Mouse (Mus musculus): ENCODE data around the gene Olfr59.
A peak's percentile ranks its signal among the peaks of the same experiment; 100 is the strongest.

Olfr59 gene

DNA sequence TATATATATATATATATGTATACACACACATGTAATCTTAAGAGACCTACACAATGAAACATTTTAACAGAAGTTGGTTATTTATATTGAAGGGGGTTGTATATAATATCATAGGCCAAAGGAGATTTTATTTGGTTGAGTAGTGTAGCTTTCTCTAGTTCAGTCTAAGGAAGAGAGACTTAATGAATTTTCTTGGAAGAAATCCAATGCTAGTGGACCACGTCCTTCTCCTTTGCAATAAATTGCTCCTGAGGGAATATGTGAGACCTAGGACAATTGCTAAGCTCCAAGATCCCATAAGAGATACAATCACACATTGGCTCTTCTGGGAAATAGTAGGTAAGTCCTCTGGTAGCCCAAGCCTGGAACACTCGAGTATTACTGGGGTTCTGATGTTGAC is at the start of gene Olfr59:
Gene Olfr59 (plus strand): TSS at position 301 of the 400 bp plus-strand sequence.
- no peak for DNase-seq (ENCODE audit: extremely low read depth, low read depth)

DNA sequence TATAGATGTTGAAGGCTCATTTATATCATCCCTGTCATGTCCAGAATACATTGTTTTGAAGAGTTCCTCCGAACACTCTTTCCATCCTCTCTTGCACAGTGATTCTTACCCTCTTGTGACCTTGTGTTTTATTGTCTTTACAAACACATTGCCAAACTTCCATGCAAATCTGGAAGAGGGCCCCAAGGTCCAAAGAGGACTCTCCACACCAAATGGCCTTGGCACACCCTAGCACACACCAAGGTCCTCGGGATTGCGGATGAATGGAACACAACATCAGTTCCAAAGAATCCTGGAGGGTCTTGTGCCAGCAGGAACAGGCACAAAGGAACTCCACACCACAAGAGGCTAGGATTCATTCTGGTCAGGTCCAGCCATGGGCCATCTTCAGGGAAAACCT is 42.3 kb upstream of the Olfr59 start:
- no peak for DNase-seq (ENCODE audit: extremely low read depth, low read depth)

DNA sequence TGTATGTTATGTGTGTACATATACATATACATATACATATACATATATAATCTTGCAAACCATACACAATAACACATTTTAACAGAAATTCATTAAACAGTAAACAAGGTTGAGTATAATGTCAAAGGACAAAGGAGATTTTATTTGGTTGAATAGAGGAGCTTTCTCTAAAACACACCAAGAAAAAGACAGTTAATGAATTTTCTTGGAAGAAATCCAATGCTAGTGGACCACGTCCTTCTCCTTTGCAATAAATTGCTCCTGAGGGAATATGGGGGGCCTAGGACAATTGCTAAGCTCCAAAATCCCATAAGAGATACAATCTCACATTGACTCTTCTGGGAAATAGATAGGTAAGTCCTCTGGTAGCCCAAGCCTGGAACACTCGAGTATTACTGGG is 24.0 kb upstream of the Olfr59 start, which contains the start of gene Olfr406:
Gene Olfr406 (plus strand): TSS at position 301 of the 400 bp plus-strand sequence.
- no peak for DNase-seq (ENCODE audit: extremely low read depth, low read depth)

DNA sequence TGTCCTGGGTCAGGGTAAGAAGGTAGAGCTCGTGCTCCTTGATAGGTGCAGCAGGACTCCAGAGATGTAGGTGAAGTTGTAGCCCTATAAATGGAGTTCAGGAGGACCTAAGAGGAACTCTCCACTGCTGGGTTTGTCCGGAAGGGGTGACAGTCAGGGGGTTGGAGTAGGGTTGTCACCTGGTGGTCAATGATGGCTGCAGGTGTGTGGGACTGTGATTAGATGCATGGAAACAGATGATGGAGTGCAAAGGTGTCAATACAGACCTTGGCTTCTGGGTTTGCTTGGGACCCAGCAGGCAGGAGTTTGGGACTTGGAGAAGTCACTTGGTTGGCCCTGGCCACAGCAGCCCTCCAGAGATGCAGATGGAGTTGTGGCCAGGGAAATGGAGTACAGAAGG is 3.7 kb downstream of the Olfr59 start:
- no peak for DNase-seq (ENCODE audit: extremely low read depth, low read depth)

DNA sequence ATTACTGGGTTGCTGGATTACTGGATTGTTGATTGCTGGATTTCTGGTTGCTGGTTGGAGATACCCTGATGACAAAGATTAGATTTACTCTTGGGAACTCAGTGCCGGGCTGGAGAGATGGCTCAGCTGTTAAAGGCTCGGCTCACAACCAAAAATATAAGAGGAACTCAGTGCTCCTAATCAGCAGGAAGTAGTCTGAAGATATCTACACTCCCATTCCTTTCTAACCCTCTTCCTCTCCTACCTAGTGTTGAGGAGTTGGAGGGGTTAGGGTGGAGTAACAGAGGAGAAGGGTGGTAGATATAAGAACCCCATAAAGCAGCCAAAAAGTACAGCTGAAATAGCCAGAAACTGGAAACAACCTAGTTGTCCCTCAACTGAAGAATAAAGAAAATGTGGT is 42.5 kb downstream of the Olfr59 start:
- DNase-seq (ENCODE audit: extremely low read depth, low read depth): peak; percentile 52

DNA sequence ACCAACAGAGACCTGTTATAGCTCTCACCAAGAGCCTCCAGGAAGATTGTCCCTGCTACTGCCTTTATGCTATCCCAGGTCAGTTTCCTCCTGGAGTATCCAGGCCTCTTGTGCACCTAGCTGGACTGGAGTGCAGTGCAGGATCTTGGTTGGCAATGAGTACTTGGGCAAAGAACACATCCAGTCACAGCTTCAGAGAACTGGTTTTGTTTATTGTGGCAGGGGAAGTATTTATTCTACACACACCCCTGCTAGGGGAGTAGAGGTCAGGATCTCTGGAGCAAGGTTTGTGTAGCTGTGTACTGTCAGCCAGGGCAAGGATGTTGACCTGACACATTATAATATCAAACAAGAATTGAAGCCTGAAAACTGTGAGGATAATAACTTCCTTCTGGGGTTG is 45.2 kb downstream of the Olfr59 start:
- DNase-seq (ENCODE audit: extremely low read depth, low read depth): no peak

DNA sequence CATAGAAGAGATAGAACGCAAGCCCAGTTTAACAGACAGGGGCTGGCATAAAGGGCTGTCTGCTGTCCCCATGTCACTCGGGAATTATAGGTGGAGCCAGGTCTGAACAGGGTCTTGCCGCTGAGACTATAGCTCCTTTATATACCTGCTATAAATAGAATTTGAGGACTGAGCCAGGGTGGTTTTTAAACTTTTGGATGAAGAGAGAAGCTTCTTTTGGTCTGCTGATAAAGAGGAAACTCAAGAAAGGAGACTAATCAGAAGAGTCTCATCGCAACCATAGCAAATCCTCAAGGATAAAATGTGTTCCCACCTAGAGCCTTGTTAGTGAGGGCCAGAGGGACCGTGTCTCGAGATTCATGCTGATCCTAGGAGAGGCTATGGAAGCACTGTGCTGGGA is 54.4 kb downstream of the Olfr59 start, which contains the start of gene Olfr410:
Gene Olfr410 (minus strand): TSS at position 101 of the 400 bp plus-strand sequence.
- no peak for DNase-seq (ENCODE audit: extremely low read depth, low read depth)

All from MEL-GATA-1-ER (cell line).